Mouse (Mus musculus): ENCODE data around the gene Ascc2.

DNA sequence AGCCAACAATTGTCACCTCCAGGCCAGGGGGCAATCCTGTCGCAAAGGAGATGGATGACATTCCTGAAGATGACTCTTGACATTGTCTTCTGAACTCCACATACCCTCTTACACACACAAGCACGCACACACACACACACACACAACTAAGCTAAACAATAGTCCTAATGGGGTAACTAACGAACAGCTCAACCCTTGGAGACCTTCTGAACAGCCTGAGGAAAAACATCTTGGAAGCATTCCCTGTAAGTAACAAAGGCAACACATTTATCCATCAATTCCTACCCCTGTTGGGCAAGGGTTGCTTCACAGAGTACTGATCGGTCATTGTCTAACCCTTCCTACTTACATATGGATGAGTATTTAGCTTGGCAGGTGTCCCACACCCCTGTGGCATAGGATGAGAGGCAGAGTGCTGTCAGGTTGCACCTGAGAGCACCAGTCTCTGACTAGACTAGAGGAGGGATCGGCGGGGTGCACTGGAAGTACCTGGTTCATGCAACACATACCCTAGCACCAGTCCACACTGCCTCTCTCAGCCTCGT lies 15.0 kb upstream of the Ascc2 start:
- TF ChIP-seq E2F4 (IDR thresholded peaks at IDR 0.05; ENCODE audit: insufficient read depth) (no peak), POLR2A (IDR thresholded peaks at IDR 0.05; ENCODE audit: insufficient read length, low read depth) (no peak)
